Mouse (Mus musculus): ENCODE data around the gene 3110021N24Rik. TPM values are rescaled to one million over a fixed set of nuclear protein-coding genes. Genes with fewer than 3 reads are reported as not detected.

Gene 3110021N24Rik
- total RNA-seq, 2 experiments from 2014 or later = 0.42 to 1.2 TPM

DNA sequence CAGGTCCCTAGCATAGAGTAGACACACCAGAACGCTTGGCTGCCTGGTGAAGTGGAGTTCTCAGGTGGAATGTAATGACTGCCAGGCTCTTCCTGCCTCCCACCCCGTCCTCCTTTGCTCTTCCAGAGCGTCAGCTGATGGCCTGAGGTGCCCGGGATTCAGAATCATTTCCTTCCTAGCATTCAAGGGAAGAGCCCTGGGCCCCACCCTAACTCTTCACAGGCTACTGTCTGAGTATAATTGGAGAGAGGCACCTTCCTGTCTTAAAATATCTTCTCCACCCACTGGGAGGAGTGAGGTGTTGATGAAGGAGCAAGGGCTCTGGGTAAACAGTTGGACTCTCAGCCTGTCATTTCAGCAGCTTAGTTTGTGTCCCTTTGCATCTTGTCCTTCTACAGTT, 77.3 kb downstream of the 3110021N24Rik start:
- DNase-seq = no peak

- DNase-seq = peak; percentile 68
These were observed 78.8 kb downstream of the 3110021N24Rik start for GRCm38 (mm10) chr4:108798083-108798830.

GRCm38 (mm10) chr4:108803535-108803934, 84.1 kb downstream of the 3110021N24Rik start:
- DNase-seq = no peak

- DNase-seq = no peak
These were observed 91.7 kb downstream of the 3110021N24Rik start for GRCm38 (mm10) chr4:108811142-108811541.

GRCm38 (mm10) chr4:108811550-108811949, 92.1 kb downstream of the 3110021N24Rik start:
- no peak for DNase-seq

DNA sequence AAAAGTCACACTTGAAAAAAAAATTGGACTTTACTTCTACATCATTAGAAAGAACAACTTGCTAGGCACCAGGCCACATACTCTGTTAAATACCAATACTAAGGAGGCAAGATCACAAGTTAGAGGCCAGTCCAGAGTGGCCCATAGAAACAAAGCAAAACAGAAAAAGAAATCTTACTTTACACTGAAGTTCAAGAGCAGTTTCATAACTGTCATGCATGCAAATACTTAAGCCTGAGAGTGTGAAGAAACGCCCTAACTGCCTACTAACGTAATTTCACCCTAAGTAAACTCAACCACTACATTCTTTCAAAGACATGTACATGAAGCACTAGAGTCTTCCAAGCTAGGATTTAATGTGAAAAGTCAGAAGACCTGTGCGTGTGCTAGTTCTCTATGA, 106.2 kb downstream of the 3110021N24Rik start:
- DNase-seq = no peak

- no peak for DNase-seq
These were observed 106.6 kb downstream of the 3110021N24Rik start for GRCm38 (mm10) chr4:108826096-108826495.

DNA sequence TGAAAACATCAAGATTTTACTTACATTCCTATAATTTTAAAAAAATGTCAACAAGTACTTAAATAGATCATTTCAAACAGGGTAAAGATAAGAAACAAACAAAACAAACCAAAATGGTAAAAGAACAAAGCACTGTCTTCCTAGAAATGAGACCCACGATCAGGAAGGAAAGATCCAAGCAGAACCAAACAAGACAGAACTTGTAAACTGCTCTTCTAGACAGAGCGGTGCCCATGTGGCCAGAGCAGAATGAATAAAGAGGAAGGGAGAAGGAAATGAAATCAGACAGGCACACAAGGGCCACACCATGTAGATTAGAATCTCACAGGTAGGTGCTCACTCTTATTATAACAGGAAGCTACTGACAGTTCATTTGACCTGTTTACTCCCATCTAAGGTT, 107.2 kb downstream of the 3110021N24Rik start:
- DNase-seq = no peak

DNA sequence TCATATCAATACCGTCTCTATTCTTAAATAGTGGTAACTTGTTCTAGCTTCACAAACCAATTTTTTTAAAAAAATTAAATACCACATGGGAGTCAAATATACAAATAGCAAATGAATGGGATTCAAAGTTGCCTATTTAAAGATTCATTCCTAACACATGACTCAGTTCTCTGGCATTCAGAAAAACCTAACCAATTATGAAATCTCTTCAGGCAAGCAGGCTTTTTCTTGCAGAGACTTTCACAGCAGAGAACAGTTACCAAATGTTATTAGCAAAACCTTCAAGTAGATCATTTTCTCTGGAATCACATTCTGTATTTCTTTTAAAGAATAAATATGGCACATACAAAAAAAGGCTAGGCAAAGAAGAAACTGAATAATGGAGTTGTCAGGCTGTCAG, 111.2 kb downstream of the 3110021N24Rik start:
- no peak for DNase-seq

Other genes starting within 250 kb of the 3110021N24Rik start
- 10 to 100 TPM; 25.1 to 27.6 TPM for gene Prpf38a, start 140.3 kb upstream of the 3110021N24Rik start, total RNA-seq (2021)
- under 1 TPM; 0.33 to 0.81 TPM for gene Orc1, start 140.2 kb upstream of the 3110021N24Rik start, total RNA-seq (2021)
- gene Cc2d1b, start 99.7 kb upstream of the 3110021N24Rik start, total RNA-seq (2021) = 10 to 100 TPM; 20.0 to 24.8 TPM
- gene Zfyve9, start 61.1 kb downstream of the 3110021N24Rik start, total RNA-seq (2021) = 10 to 100 TPM; 26.1 to 28.5 TPM
- gene Btf3l4, start 114.0 kb downstream of the 3110021N24Rik start, total RNA-seq (2021) = 10 to 100 TPM; 72.7 to 76.4 TPM
- gene Txndc12, start 115.0 kb downstream of the 3110021N24Rik start, total RNA-seq (2021) = 10 to 100 TPM; 26.8 to 27.3 TPM
- gene Kti12, start 128.1 kb downstream of the 3110021N24Rik start, total RNA-seq (2021) = 10 to 100 TPM; 16.8 to 18.5 TPM
- not detected for gene A730015C16Rik, start 129.0 kb downstream of the 3110021N24Rik start, total RNA-seq (2021)
- gene Rab3b, start 159.4 kb downstream of the 3110021N24Rik start, total RNA-seq (2021) = 1 to 10 TPM in 1 of 2 experiments, under 1 TPM in 1; 0.52 to 1.1 TPM